Mouse (Mus musculus) stomach, embryonic 16.5 days (tissue): Measurements from ENCODE around the gene Nt5c3b. TPM values are rescaled to one million over a fixed set of nuclear protein-coding genes. Genes with fewer than 3 reads are reported as not detected.

Experiments used
- ATAC-seq: fragments of 200-750 bp; cut with Nextera tagmentation; 2 replicates; pipeline ENCODE4 v1.8.0; 2017; ENCODE audit warnings: moderate number of reproducible peaks, moderate TSS enrichment; ENCODE audit not compliant: insufficient read depth, low FRiP score
- H3K27ac ChIP-seq: fragments of 300-500 bp; sonication (generic); 2 replicates; pipeline ENCODE4 v1.5.1; 2014; ENCODE audit warnings: low read length
- H3K27me3 ChIP-seq: fragments of 300-500 bp; sonication (generic); 2 replicates; pipeline ENCODE4 v1.6.1; 2014; ENCODE audit warnings: low read length, control low read depth, mixed read lengths; ENCODE audit not compliant: control insufficient read depth, insufficient read depth
- H3K36me3 ChIP-seq: fragments of 300-500 bp; sonication (generic); 2 replicates; pipeline ENCODE4 v1.6.1; 2014; ENCODE audit warnings: low read length; ENCODE audit not compliant: control insufficient read depth, insufficient read depth
- H3K4me1 ChIP-seq: fragments of 300-500 bp; sonication (generic); 2 replicates; pipeline ENCODE4 v1.6.1; 2014; ENCODE audit warnings: low read length, control low read depth, mixed read lengths; ENCODE audit not compliant: control insufficient read depth, insufficient read depth
- H3K4me2 ChIP-seq: fragments of 300-500 bp; sonication (generic); 2 replicates; pipeline ENCODE4 v1.6.1; 2014; ENCODE audit warnings: low read depth, low read length, mixed read lengths
- H3K4me3 ChIP-seq: fragments of 300-500 bp; sonication (generic); replicated peaks from 2 replicates; pipeline ENCODE4 v1.5.1; 2014; ENCODE audit warnings: mild to moderate bottlenecking, low read length
- H3K9ac ChIP-seq: fragments of 300-500 bp; sonication (generic); 2 replicates; pipeline ENCODE4 v1.6.1; 2014; ENCODE audit warnings: low read length
- H3K9me3 ChIP-seq: fragments of 300-500 bp; sonication (generic); replicated peaks from 2 replicates; pipeline ENCODE4 v1.6.1; 2016; ENCODE audit warnings: low read length, control low read depth; ENCODE audit not compliant: control insufficient read depth
- WGBS: fragments of 180-500 bp; shearing (Covaris S2); extraction: QIAGEN DNeasy Blood & Tissue Kit; methylation state at CpG from one replicate; pipeline ENCODE4 v1.1.7; 2014; 5-methylcytosine and 5-hydroxymethylcytosine counted together
- polyA plus RNA-seq: library from polyadenylated mRNA; unstranded; fragments of >200 nt; fragmentation: Nextera tagmentation; extraction: Ambion mirVana; gene quantifications from 2 replicates; pipeline ENCODE4 v1.2.1, GENCODE M21; 2015

The Nt5c3b gene
- polyA plus RNA-seq, 1 experiment from 2014 or later: 99.1 TPM

GRCm38 (mm10) chr11:100406995-100407705 is 34.5 kb downstream of the Nt5c3b start:
- WGBS: 78% methylated on average over 5 of the region's 5 CpGs
- no peak overlapping the region for H3K4me2 ChIP-seq
- H3K9me3 ChIP-seq: no peaks in the 10 kb centered on the region
- ATAC-seq: no peak
- H3K9ac ChIP-seq: 0 out of 2 replicates have a peak overlapping the region, but pooled peaks have one; percentile 9
- peaks cover 12% of the 10 kb centered on the region; the same call in 1 of the 2 replicates for H3K36me3 ChIP-seq
- no peak overlapping the region for H3K4me3 ChIP-seq
- peaks cover 32% of the 10 kb centered on the region for H3K4me1 ChIP-seq
- no peaks in the 10 kb centered on the region for H3K27me3 ChIP-seq
- H3K27ac ChIP-seq: peak overlapping the region; percentile 68

- Histone ChIP-seq H3K9ac (no peak overlapping the region), H3K27me3 (no peaks in the 10 kb centered on the region), H3K4me2 (no peak overlapping the region), H3K4me3 (no peak overlapping the region), H3K4me1 (peaks cover 27% of the 10 kb centered on the region), H3K9me3 (no peaks in the 10 kb centered on the region), H3K27ac (peak overlapping the region; percentile 73), H3K36me3 (peaks cover 12% of the 10 kb centered on the region; the same call in 1 of the 2 replicates)
- 71% methylated on average over 8 of the region's 8 CpGs for WGBS
- peak; percentile 28; the same call in 1 of the 2 replicates for ATAC-seq
These were observed 35.3 kb downstream of the Nt5c3b start for GRCm38 (mm10) chr11:100406273-100406672.

- no peak overlapping the region for H3K27ac ChIP-seq
- H3K4me2 ChIP-seq: no peak overlapping the region
- H3K4me1 ChIP-seq: peaks cover 24% of the 10 kb centered on the region; the same call in 1 of the 2 replicates
- no peak for ATAC-seq
- WGBS: 87% methylated on average over 3 of the region's 3 CpGs
- H3K27me3 ChIP-seq: no peaks in the 10 kb centered on the region
- H3K9ac ChIP-seq: no peak overlapping the region
- no peak overlapping the region for H3K4me3 ChIP-seq
- H3K9me3 ChIP-seq: no peaks in the 10 kb centered on the region
- H3K36me3 ChIP-seq: peaks cover 6% of the 10 kb centered on the region; the same call in 1 of the 2 replicates
These were observed 37.0 kb downstream of the Nt5c3b start for GRCm38 (mm10) chr11:100404456-100405074.

GRCm38 (mm10) chr11:100403445-100404134 is 38.0 kb downstream of the Nt5c3b start:
- peaks cover 28% of the 10 kb centered on the region; the same call in 1 of the 2 replicates for H3K4me1 ChIP-seq
- no peaks in the 10 kb centered on the region for H3K27me3 ChIP-seq
- H3K27ac ChIP-seq: peak overlapping the region; percentile 77
- no peak overlapping the region for H3K9ac ChIP-seq
- WGBS: 34% methylated on average over 10 of the region's 10 CpGs
- no peaks in the 10 kb centered on the region for H3K36me3 ChIP-seq
- no peak overlapping the region for H3K4me2 ChIP-seq
- no peak overlapping the region for H3K4me3 ChIP-seq
- no peaks in the 10 kb centered on the region for H3K9me3 ChIP-seq
- peak; percentile 18; the same call in 1 of the 2 replicates for ATAC-seq

GRCm38 (mm10) chr11:100402682-100403081 is 38.9 kb downstream of the Nt5c3b start:
- no peak overlapping the region for H3K4me2 ChIP-seq
- no peaks in the 10 kb centered on the region for H3K36me3 ChIP-seq
- no peak overlapping the region for H3K4me3 ChIP-seq
- H3K4me1 ChIP-seq: peaks cover 25% of the 10 kb centered on the region; the same call in 1 of the 2 replicates
- ATAC-seq: peak; percentile 60
- H3K27ac ChIP-seq: peak overlapping the region; percentile 77
- H3K27me3 ChIP-seq: no peaks in the 10 kb centered on the region
- H3K9ac ChIP-seq: no peak overlapping the region
- H3K9me3 ChIP-seq: no peaks in the 10 kb centered on the region
- 57% methylated on average over 2 of the region's 2 CpGs for WGBS

- Histone ChIP-seq H3K27ac (peak overlapping the region; percentile 77), H3K4me2 (no peak overlapping the region), H3K4me3 (no peak overlapping the region), H3K9me3 (no peaks in the 10 kb centered on the region), H3K9ac (no peak overlapping the region; the same call in 1 of the 2 replicates), H3K36me3 (no peaks in the 10 kb centered on the region), H3K4me1 (peaks cover 25% of the 10 kb centered on the region; the same call in 1 of the 2 replicates), H3K27me3 (no peaks in the 10 kb centered on the region)
- 30% methylated on average over 6 of the region's 6 CpGs for WGBS
- no peak for ATAC-seq
These were observed 39.4 kb downstream of the Nt5c3b start for GRCm38 (mm10) chr11:100402240-100402639.

- Histone ChIP-seq H3K4me3 (no peak overlapping the region), H3K9ac (no peak overlapping the region), H3K36me3 (no peaks in the 10 kb centered on the region), H3K27ac (no peak overlapping the region; the same call in 1 of the 2 replicates), H3K9me3 (no peaks in the 10 kb centered on the region), H3K4me2 (no peak overlapping the region), H3K4me1 (peaks cover 27% of the 10 kb centered on the region; the same call in 1 of the 2 replicates), H3K27me3 (no peaks in the 10 kb centered on the region)
- whole genome bisulfite sequencing: 67% methylated on average over 6 of the region's 6 CpGs
- no peak for ATAC-seq
These were observed 40.8 kb downstream of the Nt5c3b start for GRCm38 (mm10) chr11:100400842-100401241.

GRCm38 (mm10) chr11:100399727-100400538 is 41.7 kb downstream of the Nt5c3b start:
- no peak for ATAC-seq
- H3K27ac ChIP-seq: peak overlapping the region; percentile 43; the same call in 1 of the 2 replicates
- peaks cover 36% of the 10 kb centered on the region for H3K4me1 ChIP-seq

More at GRCm38 (mm10) chr11:100399727-100400538, 41.7 kb downstream of the Nt5c3b start:
- no peaks in the 10 kb centered on the region for H3K9me3 ChIP-seq
- H3K4me3 ChIP-seq: no peak overlapping the region
- WGBS: 70% methylated on average over 12 of the region's 12 CpGs
- no peak overlapping the region for H3K4me2 ChIP-seq
- no peak overlapping the region for H3K9ac ChIP-seq
- no peaks in the 10 kb centered on the region for H3K36me3 ChIP-seq
- H3K27me3 ChIP-seq: no peaks in the 10 kb centered on the region
